Mouse (Mus musculus) erythroblast, adult 5-6 weeks (primary cell): ENCODE measurements around the gene Gm4707. TPM values are rescaled to one million over a fixed set of nuclear protein-coding genes. Genes with fewer than 3 reads are reported as not detected.
"Not testable (repeated sequence)": the region's sequence is repeated elsewhere in the genome, so short reads cannot be mapped to it uniquely, and the experiment has no call there.

Experiments used
- ATAC-seq: replicated peaks from 2 replicates; pipeline ENCODE4 v1.8.0; 2016; ENCODE audit warnings: moderate number of reproducible peaks, mild to moderate bottlenecking, moderate TSS enrichment, inconsistent platforms; ENCODE audit not compliant: poor library complexity, low FRiP score, severe bottlenecking
- total RNA-seq, 2 experiments: library from RNA; stranded (forward) in 1 of 2; stranded (reverse) in 1 of 2; fragments of 150-400 nt in 1 of 2; fragments of 200-764, 138-1000 nt in 1 of 2; gene quantifications; 2 replicates each; pipeline versions ENCODE4 v1.2.3 to v1.2.4; 2015 to 2017; ENCODE audit warnings: low replicate concordance in 2 of 2

Gm4707 gene
- total RNA-seq, 2 experiments from 2014 or later = 1.4 TPM; not detected in 1

DNA sequence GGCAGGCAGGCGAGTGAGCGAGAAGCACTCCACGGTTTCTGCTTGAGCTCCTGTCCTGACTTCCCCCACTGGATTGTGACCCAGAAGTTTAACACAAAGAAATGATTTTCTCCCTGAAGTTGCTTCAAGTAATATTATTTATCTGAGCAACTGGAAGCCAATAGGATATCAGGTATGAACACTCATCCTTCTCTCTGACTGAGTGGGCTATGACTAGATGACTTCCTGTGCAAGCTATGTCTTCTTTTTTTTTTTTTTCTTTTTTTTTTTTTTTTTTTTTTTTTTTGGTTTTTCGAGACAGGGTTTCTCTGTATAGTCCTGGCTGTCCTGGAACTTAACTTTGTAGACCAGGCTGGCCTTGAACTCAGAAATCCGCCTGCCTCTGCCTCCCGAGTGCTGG lies 2.4 kb downstream of the Gm4707 start:
- not testable (repeated sequence) for ATAC-seq

DNA sequence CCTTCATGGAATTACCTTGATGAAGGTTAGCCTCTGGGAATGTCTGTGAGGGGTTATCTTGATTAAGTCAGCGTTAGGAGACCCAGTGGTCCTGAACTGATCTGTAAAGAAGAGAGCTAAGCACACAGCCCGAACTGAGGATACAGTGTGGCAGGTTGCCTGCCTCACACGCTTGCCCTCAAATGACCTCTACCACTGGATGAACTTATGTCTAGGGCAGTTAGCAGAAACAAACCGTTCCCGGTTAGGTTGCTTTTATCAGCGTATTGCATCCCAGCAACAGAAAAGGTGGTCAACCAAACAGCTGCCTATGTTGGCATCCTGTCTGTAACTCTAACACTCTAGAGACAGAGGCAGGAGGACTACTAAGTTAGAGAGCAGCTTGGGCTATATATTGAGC lies 14.5 kb downstream of the Gm4707 start:
- ATAC-seq = no peak

DNA sequence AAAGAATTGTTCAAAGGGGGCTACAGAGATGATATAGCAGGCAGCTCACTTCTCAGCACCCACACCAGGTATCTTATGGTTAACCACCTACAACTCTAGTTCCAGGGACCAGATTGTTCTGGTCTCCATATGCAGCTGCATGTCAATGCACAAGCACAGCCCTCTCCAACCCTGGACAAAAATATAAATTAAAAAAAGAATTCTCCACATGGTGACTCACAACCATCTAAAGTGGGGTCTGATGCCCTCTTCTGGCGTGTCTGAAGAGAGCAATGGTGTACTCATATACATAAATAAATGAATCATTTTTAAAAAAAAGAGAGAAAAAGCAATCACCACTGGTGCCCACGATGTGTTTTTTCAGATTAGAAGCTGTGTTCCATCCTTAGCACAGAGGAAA lies 15.0 kb downstream of the Gm4707 start:
- ATAC-seq = no peak

DNA sequence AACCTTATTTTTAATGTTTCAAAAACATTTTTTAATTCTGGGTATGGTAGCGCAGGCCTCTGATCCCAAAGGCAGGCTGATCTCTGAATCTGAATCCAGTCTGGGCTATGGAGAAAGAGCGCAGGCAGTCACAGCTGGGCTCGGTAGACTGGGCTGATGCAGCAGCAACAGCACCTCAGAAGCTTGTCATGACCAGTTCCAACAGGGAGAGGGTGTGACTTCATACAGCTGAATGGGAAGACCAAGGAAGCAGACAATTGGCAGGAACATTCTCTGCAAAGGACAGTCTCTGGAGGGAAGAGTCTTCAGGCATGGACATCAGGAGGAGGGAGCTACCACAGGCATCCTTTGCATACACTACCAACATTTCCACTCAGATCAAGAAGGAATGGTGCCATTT lies 15.6 kb downstream of the Gm4707 start:
- no peak for ATAC-seq

DNA sequence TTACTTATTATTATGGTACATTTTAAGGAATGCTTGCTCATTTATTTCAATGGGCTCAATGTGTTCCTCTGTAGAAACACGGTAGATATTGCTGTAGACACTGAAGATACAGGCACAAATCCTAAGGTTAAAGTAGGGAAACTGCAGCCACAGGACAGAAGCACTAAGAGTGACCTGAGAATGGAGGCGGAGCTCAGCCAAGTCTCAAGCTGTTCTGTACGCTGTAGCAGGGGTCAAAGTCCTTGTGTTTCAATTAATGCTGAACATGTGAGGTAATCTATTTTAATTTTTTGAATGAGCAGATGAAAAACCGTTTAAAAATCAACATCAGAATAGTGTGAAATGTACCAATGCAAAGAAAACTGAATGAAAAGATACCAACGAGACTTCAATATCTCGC lies 16.4 kb downstream of the Gm4707 start:
- no peak for ATAC-seq

DNA sequence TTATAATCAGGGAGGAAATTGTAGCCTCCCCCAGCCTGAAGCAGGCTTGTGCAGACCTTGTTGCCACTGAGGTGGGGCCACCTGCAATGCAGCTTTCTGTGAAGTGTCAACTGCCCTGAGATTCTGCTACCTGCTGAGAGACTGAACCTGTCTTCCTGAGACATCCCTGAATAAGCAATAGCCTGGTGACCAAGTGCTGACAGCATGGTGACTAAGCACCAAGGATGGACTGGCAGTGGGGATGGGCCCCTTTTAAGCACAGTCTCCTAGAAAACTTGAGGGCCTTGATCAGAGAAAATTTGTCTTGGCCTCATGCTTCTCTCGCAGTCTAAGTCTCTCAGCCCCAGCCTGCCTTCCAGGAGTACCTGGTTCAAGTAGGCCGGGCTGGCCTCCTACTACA lies 37.2 kb downstream of the Gm4707 start:
- not testable (repeated sequence) for ATAC-seq

DNA sequence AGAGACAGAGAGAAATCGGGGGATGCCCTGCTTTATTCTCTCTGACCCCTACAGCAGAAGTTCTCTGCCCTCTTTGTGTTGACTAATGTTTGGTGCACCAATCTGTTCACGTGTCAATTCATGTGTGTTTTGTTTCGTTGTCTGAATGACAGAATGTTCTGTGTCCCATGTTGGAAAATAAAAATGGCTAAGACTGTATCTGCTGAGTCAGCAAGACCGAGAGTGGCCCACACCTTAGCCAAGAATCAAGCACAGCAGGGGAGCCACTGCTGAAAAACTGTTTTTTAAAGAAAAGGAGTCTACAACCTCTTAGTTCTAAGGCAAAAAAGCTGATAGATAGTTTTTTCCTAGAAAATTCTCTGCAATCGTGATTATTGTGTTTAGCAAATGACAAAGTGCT lies 40.3 kb downstream of the Gm4707 start:
- not testable (repeated sequence) for ATAC-seq

DNA sequence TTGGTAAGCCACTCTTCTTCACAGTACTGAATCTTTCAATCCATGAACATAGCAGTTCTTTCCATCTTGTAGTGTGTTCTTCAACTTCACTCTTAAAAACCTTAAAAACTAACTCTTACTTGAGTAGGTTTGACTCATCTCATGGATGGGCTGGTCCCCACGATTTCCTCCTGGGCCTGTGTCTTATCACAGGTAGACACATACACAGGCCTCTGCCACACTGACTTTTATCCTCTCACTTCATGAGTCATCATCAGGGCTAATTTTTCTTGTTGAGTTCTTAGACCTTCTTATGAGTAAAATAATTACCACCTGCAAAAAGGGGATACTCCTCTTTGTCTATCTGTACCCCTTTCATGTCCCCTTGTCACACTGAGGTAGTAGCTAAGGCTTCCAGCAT lies 42.7 kb downstream of the Gm4707 start:
- ATAC-seq = no peak

Other genes with a start within 250 kb of the Gm4707 start
- gene Emilin2, start 147.9 kb downstream of the Gm4707 start, total RNA-seq (2015; ENCODE audit: low replicate concordance) = 92.0 and 100 TPM in 2 replicates
- gene Emilin2, start 147.9 kb downstream of the Gm4707 start, total RNA-seq (2017; ENCODE audit: low replicate concordance) = 129 and 143 TPM in 2 replicates
- gene Smchd1, start 15.4 kb upstream of the Gm4707 start, total RNA-seq (2015; ENCODE audit: low replicate concordance) = 49.4 and 60.6 TPM in 2 replicates
- gene Smchd1, start 15.4 kb upstream of the Gm4707 start, total RNA-seq (2017; ENCODE audit: low replicate concordance) = 51.0 and 65.6 TPM in 2 replicates
- 29.5 and 32.9 TPM in 2 replicates for gene Ndc80, start 66.9 kb upstream of the Gm4707 start, total RNA-seq (2015; ENCODE audit: low replicate concordance)
- 39.2 and 56.2 TPM in 2 replicates for gene Ndc80, start 66.9 kb upstream of the Gm4707 start, total RNA-seq (2017; ENCODE audit: low replicate concordance)
- gene Spdya, start 92.1 kb upstream of the Gm4707 start, total RNA-seq (2015; ENCODE audit: low replicate concordance) = not detected in 2 replicates
- not detected in 2 replicates for gene Spdya, start 92.1 kb upstream of the Gm4707 start, total RNA-seq (2017; ENCODE audit: low replicate concordance)
- 21.1 and 25.2 TPM in 2 replicates for gene Wdr43, start 156.0 kb upstream of the Gm4707 start, total RNA-seq (2015; ENCODE audit: low replicate concordance)
- 37.4 and 48.2 TPM in 2 replicates for gene Wdr43, start 156.0 kb upstream of the Gm4707 start, total RNA-seq (2017; ENCODE audit: low replicate concordance)
- not detected in 2 replicates for gene Togaram2, start 213.3 kb upstream of the Gm4707 start, total RNA-seq (2015; ENCODE audit: low replicate concordance)
- gene Togaram2, start 213.3 kb upstream of the Gm4707 start, total RNA-seq (2017; ENCODE audit: low replicate concordance) = not detected in 2 replicates